8 mouse cellular contexts compared by ENCODE assay signal in genomic region chr10:10408166-10408565, GRCm38 (mm10).
DNase-seq lines count a peak whose midpoint lies in the region; ATAC-seq lines count a peak whose summit lies in the region.

No protein-coding gene starts in this region.

- no peak overlapping the region for H3K4me3 ChIP-seq in limb, embryonic 13.5 days
- no peak overlapping the region for H3K4me3 ChIP-seq in limb, embryonic 10.5 days
- no peak overlapping the region for H3K4me3 ChIP-seq in intestine, embryonic 15.5 days (replicated peaks)

- ATAC-seq in cerebellum, adult (ENCODE audit: insufficient number of reproducible peaks, low FRiP score, low TSS enrichment), result peak; percentile 88
- peak; percentile 88 for ATAC-seq in limb, embryonic 13.5 days (ENCODE audit: low FRiP score, low read depth)
- peak; percentile 89 for ATAC-seq in common myeloid progenitor, adult 5-6 weeks (replicated peaks; ENCODE audit: low read depth, poor library complexity, severe bottlenecking)
- peak; percentile 77; the same call in 1 of the 2 replicates for ATAC-seq in intestine, embryonic 15.5 days
- peak; percentile 97 for ATAC-seq in neutrophil, adult 5-6 weeks (ENCODE audit: extremely low read depth, insufficient number of reproducible peaks, low FRiP score, poor library complexity, severe bottlenecking)

- H3K27me3 ChIP-seq in limb, embryonic 13.5 days, result no peaks in the 10 kb centered on the region
- H3K27me3 ChIP-seq in limb, embryonic 10.5 days (ENCODE audit: low read depth, poor library complexity, severe bottlenecking), result no peaks in the 10 kb centered on the region
- no peaks in the 10 kb centered on the region for H3K27me3 ChIP-seq in intestine, embryonic 15.5 days (replicated peaks)

- H3K9me3 ChIP-seq in limb, embryonic 13.5 days, result no peaks in the 10 kb centered on the region
- H3K9me3 ChIP-seq in limb, embryonic 10.5 days (replicated peaks), result no peaks in the 10 kb centered on the region
- no peaks in the 10 kb centered on the region for H3K9me3 ChIP-seq in intestine, embryonic 15.5 days

- H3K27ac ChIP-seq in limb, embryonic 13.5 days, result no peak overlapping the region
- no peak overlapping the region for H3K27ac ChIP-seq in limb, embryonic 10.5 days
- no peak overlapping the region for H3K27ac ChIP-seq in intestine, embryonic 15.5 days

- no peak for DNase-seq in cerebellum, adult 11-12 months
- no peak for DNase-seq in limb, embryonic 10.5 days (ENCODE audit: low spot score)
- DNase-seq in gastrocnemius, postnatal 25 days, result no peak

- H3K9ac ChIP-seq in limb, embryonic 13.5 days, result no peak overlapping the region
- no peak overlapping the region for H3K9ac ChIP-seq in intestine, embryonic 15.5 days

- H3K36me3 ChIP-seq in limb, embryonic 13.5 days, result no peaks in the 10 kb centered on the region
- no peaks in the 10 kb centered on the region for H3K36me3 ChIP-seq in limb, embryonic 10.5 days
- H3K36me3 ChIP-seq in intestine, embryonic 15.5 days, result no peaks in the 10 kb centered on the region

- no peak overlapping the region for H3K4me2 ChIP-seq in limb, embryonic 13.5 days (replicated peaks)
- no peak overlapping the region for H3K4me2 ChIP-seq in intestine, embryonic 15.5 days (replicated peaks)

- H3K4me1 ChIP-seq in limb, embryonic 13.5 days, result no peaks in the 10 kb centered on the region
- H3K4me1 ChIP-seq in limb, embryonic 10.5 days, result no peaks in the 10 kb centered on the region
- H3K4me1 ChIP-seq in intestine, embryonic 15.5 days (replicated peaks), result no peaks in the 10 kb centered on the region

- 30% methylated on average over 3 of the region's 3 CpGs for WGBS in limb, embryonic 13.5 days
- WGBS in limb, embryonic 10.5 days, result 64% methylated on average over 3 of the region's 3 CpGs
- 29% methylated on average over 3 of the region's 3 CpGs for WGBS in intestine, embryonic 15.5 days
